Mouse (Mus musculus) erythroblast, embryonic 14.5 days (primary cell): ENCODE results near the gene 6030445D17Rik. TPM values are rescaled to one million over a fixed set of nuclear protein-coding genes. Genes with fewer than 3 reads are reported as not detected.

ENCODE experiments used
- H3K27me3 ChIP-seq: 2 replicates; pipeline ENCODE4 v1.6.1; 2012; ENCODE audit warnings: inconsistent platforms; ENCODE audit not compliant: control insufficient read depth
- H3K36me3 ChIP-seq: 2 replicates; pipeline ENCODE4 v1.6.1; 2012; ENCODE audit warnings: mild to moderate bottlenecking, inconsistent platforms; ENCODE audit not compliant: control insufficient read depth
- H3K4me1 ChIP-seq: 2 replicates; pipeline ENCODE4 v1.6.1; 2012; ENCODE audit warnings: inconsistent platforms; ENCODE audit not compliant: control insufficient read depth
- H3K4me3 ChIP-seq: replicated peaks from 2 replicates; pipeline ENCODE3; 2012; ENCODE audit warnings: moderate library complexity, mild to moderate bottlenecking, inconsistent platforms
- H3K9me3 ChIP-seq: 2 replicates; pipeline ENCODE4 v1.6.1; 2012; ENCODE audit warnings: low read length, inconsistent platforms, mixed read lengths; ENCODE audit not compliant: control insufficient read depth
- GATA1 ChIP-seq: IDR thresholded peaks from 2 replicates; pipeline ENCODE4 v1.6.1; 2012; ENCODE audit warnings: low read length, inconsistent platforms, mixed read lengths
- TAL1 ChIP-seq: IDR thresholded peaks from 3 replicates; pipeline ENCODE4 v1.6.1; 2012; ENCODE audit warnings: low read length, inconsistent platforms, mixed read lengths
- polyA plus RNA-seq: library from polyadenylated mRNA; stranded (reverse); fragments of >175 nt; gene quantifications from 2 replicates; pipeline ENCODE4 v1.2.3, GENCODE M21; 2012

The 6030445D17Rik gene
- polyA plus RNA-seq, 1 experiment = not detected

GRCm38 (mm10) chr4:136468553-136469327, 6.7 kb downstream of the 6030445D17Rik start:
- H3K4me3 ChIP-seq = peak overlapping the region; percentile 80
- TF ChIP-seq TAL1 (peak; percentile 64), GATA1 (no peak; the same call in 1 of the 2 replicates)
- H3K27me3 ChIP-seq = peaks cover 56% of the 10 kb centered on the region

GRCm38 (mm10) chr4:136469371-136469903, 7.4 kb downstream of the 6030445D17Rik start, which contains the start of gene Luzp1:
Gene Luzp1, plus strand, starts transcription at chr4:136469761.
- Histone ChIP-seq H3K36me3 (no peaks in the 10 kb centered on the region), H3K9me3 (no peaks in the 10 kb centered on the region; the same call in 1 of the 2 replicates), H3K4me3 (peak within 1 kb of the TSS; percentile 80), H3K4me1 (peaks cover 29% of the 10 kb centered on the region), H3K27me3 (peaks cover 52% of the 10 kb centered on the region)
- TF ChIP-seq GATA1 (no peak), TAL1 (no peak)

More at GRCm38 (mm10) chr4:136468553-136469327, 6.7 kb downstream of the 6030445D17Rik start:
- Histone ChIP-seq H3K36me3 (no peaks in the 10 kb centered on the region), H3K9me3 (no peaks in the 10 kb centered on the region; the same call in 1 of the 2 replicates), H3K4me1 (peaks cover 29% of the 10 kb centered on the region)

GRCm38 (mm10) chr4:136469941-136470346, 7.9 kb downstream of the 6030445D17Rik start:
- Histone ChIP-seq H3K36me3 (no peaks in the 10 kb centered on the region), H3K27me3 (peaks cover 51% of the 10 kb centered on the region), H3K9me3 (no peaks in the 10 kb centered on the region; the same call in 1 of the 2 replicates), H3K4me1 (peaks cover 29% of the 10 kb centered on the region), H3K4me3 (peak overlapping the region; percentile 80)
- TF ChIP-seq GATA1 (no peak), TAL1 (no peak)

GRCm38 (mm10) chr4:136470347-136471071, 8.5 kb downstream of the 6030445D17Rik start:
- no peak for TF ChIP-seq GATA1
- Histone ChIP-seq H3K4me1 (peaks cover 29% of the 10 kb centered on the region), H3K36me3 (no peaks in the 10 kb centered on the region), H3K9me3 (no peaks in the 10 kb centered on the region; the same call in 1 of the 2 replicates), H3K4me3 (peak overlapping the region; percentile 80), H3K27me3 (peaks cover 47% of the 10 kb centered on the region)

- TF ChIP-seq GATA1 (no peak), TAL1 (no peak)
- H3K4me1 ChIP-seq = no peaks in the 10 kb centered on the region
These were observed 14.6 kb downstream of the 6030445D17Rik start for GRCm38 (mm10) chr4:136476692-136477091.

GRCm38 (mm10) chr4:136486549-136486948, 24.5 kb downstream of the 6030445D17Rik start:
- H3K4me1 ChIP-seq = peaks cover 5% of the 10 kb centered on the region
- no peak overlapping the region for H3K4me3 ChIP-seq

More at GRCm38 (mm10) chr4:136476692-136477091, 14.6 kb downstream of the 6030445D17Rik start:
- Histone ChIP-seq H3K36me3 (no peaks in the 10 kb centered on the region), H3K4me3 (no peak overlapping the region), H3K27me3 (peaks cover 21% of the 10 kb centered on the region), H3K9me3 (no peaks in the 10 kb centered on the region)

GRCm38 (mm10) chr4:136495993-136496392, 33.9 kb downstream of the 6030445D17Rik start:
- no peaks in the 10 kb centered on the region for H3K36me3 ChIP-seq
- no peaks in the 10 kb centered on the region for H3K9me3 ChIP-seq
- no peaks in the 10 kb centered on the region; the same call in none of the 2 replicates for H3K4me1 ChIP-seq
- no peak overlapping the region for H3K4me3 ChIP-seq
- H3K27me3 ChIP-seq = no peaks in the 10 kb centered on the region
- no peak for TF ChIP-seq TAL1

More at GRCm38 (mm10) chr4:136486549-136486948, 24.5 kb downstream of the 6030445D17Rik start:
- Histone ChIP-seq H3K27me3 (no peaks in the 10 kb centered on the region), H3K9me3 (no peaks in the 10 kb centered on the region), H3K36me3 (no peaks in the 10 kb centered on the region)
- TF ChIP-seq TAL1 (no peak), GATA1 (no peak)

GRCm38 (mm10) chr4:136505426-136506215, 43.6 kb downstream of the 6030445D17Rik start:
- no peaks in the 10 kb centered on the region for H3K27me3 ChIP-seq
- H3K4me3 ChIP-seq = no peak overlapping the region
- no peaks in the 10 kb centered on the region for H3K36me3 ChIP-seq
- no peaks in the 10 kb centered on the region for H3K4me1 ChIP-seq
- H3K9me3 ChIP-seq = no peaks in the 10 kb centered on the region
- TF ChIP-seq GATA1 = no peak
- no peak for TF ChIP-seq TAL1
